Mouse (Mus musculus) heart, postnatal 4 days (tissue): ENCODE data around the gene Mmp3. TPM values are rescaled to one million over a fixed set of nuclear protein-coding genes. Genes with fewer than 3 reads are reported as not detected.
"Not testable (repeated sequence)": the region's sequence is repeated elsewhere in the genome, so short reads cannot be mapped to it uniquely, and the experiment has no call there.

Source experiments
- DNase-seq: peaks from one replicate; pipeline ENCODE4 v3.0.0; 2021
- total RNA-seq, 2 experiments: library from RNA; stranded (reverse); gene quantifications; 2 replicates each; pipeline ENCODE4 v1.2.3; 2021

Gene Mmp3
- total RNA-seq, result not detected

DNA sequence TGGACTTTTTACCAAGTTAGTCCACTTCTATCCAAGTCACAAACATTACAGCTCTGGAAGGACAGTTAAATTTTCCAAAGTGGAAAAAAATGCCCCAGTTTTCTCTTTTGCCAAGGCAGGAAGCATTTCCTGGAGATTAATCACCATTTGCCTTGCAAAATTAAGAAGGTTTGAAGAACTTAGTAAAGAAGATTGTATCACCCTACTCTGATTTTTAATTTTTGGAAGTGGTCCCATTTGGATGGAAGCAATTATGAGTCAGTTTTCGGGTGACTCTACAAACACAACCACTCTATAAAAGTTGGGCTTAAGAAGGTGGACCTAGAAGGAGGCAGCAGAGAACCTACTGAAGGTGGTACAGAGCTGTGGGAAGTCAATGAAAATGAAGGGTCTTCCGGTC lies at the start of gene Mmp3:
TSS of gene Mmp3 (plus strand) at position 301 of the 400 bp plus-strand sequence.
- DNase-seq, result no peak

DNA sequence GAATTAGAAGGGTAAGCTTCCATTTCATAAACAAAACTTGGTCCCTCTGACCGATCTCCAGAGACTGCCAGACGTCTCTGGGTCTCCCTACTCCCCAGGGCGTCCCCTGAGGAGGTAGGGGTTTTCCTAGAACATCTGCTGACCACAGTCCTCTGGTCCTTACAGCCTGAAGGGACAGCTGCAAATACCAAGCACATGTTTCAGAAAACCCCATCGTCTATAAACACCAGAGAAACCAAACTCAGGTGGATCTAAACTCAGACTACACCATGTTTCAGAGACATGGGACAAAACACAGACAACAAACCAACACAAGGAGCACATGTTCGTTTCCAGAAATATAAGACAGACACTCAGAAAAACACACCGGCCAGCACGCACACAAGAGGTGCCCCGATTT lies 49.1 kb upstream of the Mmp3 start:
- DNase-seq, result not testable (repeated sequence)

DNA sequence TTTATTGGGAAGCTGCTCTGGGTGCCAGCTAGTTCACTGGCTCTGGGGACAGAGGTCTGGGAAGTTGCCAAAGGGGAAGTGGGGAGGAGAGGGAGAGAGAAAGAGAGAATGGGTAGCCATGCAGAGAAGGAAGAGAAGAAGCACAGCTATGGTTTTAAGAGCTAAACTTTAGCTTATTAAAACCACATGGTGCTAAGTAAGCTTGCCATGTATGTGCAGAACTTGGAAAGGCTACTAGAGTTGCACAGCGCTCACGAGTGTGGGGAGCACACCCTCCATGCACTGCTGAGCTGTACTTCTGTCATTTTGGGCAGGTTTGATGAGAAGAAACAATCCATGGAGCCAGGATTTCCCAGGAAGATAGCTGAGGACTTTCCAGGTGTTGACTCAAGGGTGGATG lies 7.7 kb downstream of the Mmp3 start:
- no peak for DNase-seq

DNA sequence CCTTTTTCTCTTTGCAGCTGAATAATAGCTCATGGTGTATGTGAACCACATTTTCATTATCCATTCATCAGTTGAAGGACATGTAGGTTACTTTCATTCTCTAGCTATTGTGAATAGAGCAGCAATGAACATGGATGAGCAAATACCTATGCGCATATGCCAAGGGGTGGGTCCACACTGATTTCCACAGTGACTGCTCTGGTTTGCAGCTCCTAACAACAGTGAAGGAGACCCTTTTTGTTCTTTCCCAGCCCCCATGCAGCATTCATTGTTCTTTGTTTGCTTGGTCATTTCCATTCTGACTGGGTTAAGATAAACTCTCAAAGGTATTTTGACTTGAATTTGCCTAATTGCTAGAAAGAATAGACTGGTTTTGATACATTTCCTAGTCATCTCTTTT lies 24.6 kb downstream of the Mmp3 start:
- DNase-seq, result no peak

DNA sequence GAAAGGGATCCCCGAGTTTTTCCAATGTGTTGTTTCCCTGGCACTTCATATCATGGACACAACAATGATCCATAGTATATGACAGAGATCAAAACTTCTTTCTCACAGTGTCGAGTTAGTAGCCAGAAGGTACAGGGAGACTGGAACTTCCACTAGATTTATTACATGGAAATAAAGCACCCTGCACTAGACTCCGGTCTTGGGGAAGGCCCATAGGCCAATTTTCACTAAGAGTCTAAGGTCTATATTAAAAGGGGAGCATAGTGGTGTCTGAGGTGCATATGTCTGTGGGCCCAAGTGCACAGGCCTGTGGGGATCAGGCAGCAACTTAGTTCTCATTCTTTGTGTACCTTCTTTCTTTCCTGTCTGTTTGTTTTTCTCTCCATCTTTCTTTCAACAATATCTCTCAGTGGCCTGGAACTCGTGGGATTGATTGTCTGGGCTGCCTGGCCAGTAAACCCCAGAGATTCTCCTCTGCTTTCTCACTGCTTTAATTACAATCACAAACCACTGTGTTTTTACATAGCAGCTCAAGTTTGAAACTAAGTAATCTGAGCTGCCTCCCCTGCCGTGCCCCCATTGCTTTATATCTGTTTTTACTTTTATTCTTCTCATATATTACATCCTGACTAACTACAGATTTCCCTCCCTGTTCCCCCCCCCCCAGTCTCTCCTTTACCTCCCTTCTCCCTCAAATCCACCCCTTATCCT lies 38.2 kb downstream of the Mmp3 start:
- DNase-seq, result no peak

DNA sequence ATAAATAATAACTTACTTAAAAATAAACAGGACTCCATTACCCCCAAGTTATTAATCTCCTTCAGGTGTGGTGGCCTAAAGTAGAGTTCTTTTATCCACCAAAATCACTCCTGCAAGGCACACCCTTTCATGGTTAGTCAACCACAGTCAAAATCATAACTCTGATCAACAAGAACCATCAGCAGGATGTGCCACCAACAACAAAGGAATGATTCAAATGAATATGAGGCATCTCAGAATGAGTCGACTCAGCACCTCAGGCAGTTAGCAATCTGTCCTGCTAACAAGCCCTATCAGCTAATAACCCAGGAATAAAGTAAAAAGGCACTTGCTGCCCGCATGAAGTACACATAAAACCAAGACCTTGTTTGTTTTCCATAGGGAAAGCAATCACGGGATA lies 55.5 kb downstream of the Mmp3 start:
- no peak for DNase-seq

DNA sequence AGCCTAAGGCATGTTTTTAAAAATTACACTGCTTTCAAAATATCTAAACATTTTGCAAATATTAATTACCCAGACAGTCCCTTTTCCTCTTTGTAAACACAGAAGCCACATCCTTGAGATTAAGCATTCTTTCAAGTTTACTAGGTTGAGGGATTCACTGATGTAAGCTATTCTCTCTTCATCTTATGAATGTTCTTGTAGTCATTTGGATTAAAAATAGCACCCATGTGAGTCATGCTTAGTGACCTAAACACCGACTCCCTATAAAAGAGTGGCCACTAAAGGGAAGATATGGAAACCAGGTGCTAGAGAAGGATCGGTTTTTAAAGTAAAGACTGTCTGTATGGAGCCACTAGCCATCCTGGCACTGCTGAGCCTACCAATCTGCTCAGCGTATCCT lies 56.4 kb downstream of the Mmp3 start, which contains the start of gene Mmp10:
TSS of gene Mmp10 (plus strand) at position 302 of the 400 bp plus-strand sequence.
- DNase-seq, result no peak

Other genes with a start within 250 kb of the Mmp3 start
- gene Mmp13, start 173.3 kb upstream of the Mmp3 start, total RNA-seq, result under 1 TPM in 1 of 2 experiments, not detected in 1; 0.10 TPM
- gene Mmp12, start 101.4 kb upstream of the Mmp3 start, total RNA-seq, result under 1 TPM; 0.29 to 0.32 TPM
- not detected for gene Mmp1b, start 57.8 kb upstream of the Mmp3 start, total RNA-seq
- not detected for gene Mmp10, start 56.5 kb downstream of the Mmp3 start, total RNA-seq
- gene Mmp8, start 112.6 kb downstream of the Mmp3 start, total RNA-seq, result under 1 TPM in 1 of 2 experiments, not detected in 1; 0.41 TPM
- not detected for gene Mmp27, start 125.6 kb downstream of the Mmp3 start, total RNA-seq
- not detected for gene Mmp20, start 182.4 kb downstream of the Mmp3 start, total RNA-seq
- gene Mmp7, start 246.3 kb downstream of the Mmp3 start, total RNA-seq, result not detected